Comparison of ENCODE assay signal across 23 mouse cellular contexts in the genomic region with DNA sequence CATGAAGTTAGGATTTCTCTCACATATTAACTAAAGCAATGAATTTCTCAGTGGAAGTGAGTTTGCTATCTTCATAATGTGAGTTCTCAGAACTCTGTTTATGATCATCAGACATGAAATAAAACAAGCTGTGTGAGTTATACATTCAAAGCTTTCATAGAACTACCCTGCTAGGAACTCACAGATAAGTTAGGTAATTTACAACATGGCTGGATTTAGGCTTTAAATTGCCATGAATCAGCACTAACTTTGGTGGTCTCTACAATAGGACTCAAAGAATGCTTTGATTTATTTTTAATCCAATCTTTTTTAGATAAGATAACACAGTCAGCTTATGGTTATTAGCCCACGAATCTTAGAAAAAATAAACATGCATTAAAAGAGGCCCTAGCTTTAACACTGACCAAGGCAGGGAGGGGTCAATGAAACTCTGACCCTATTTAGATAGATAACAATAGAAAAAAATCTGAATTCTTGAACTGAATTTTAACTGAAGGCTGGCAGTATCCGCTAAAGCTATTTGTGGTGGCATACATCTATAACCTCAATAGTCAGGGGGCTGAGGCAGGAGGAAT. TPM values are rescaled to one million over a fixed set of nuclear protein-coding genes. Genes with fewer than 3 reads are reported as not detected.
DNase-seq lines count a peak whose midpoint lies in the region; ATAC-seq lines count a peak whose summit lies in the region.
"Had no signal": no experiment of that assay in that cellular context is flagged by ENCODE, and none has a peak within 500 bp of the region (broad histone marks: within the 10 kb centered on the region; RNA-seq: fewer than 3 reads in every experiment).

No protein-coding gene starts in this region.

- WGBS in midbrain, embryonic 11.5 days: 95% methylated on average over 2 of the region's 2 CpGs
- 91% methylated on average over 2 of the region's 2 CpGs for WGBS in midbrain, embryonic 16.5 days
- WGBS in intestine, embryonic 16.5 days: 65% methylated on average over 2 of the region's 2 CpGs

- H3K27me3 ChIP-seq in midbrain, embryonic 11.5 days (ENCODE audit: control insufficient read depth, insufficient read depth, low read length): no peaks in the 10 kb centered on the region
- no peaks in the 10 kb centered on the region for H3K27me3 ChIP-seq in midbrain, embryonic 16.5 days (ENCODE audit: control insufficient read depth, insufficient read depth, low read depth, low read length)
- H3K27me3 ChIP-seq in intestine, embryonic 16.5 days (replicated peaks; ENCODE audit: control insufficient read depth, insufficient read depth, low read length): no peaks in the 10 kb centered on the region
- H3K27me3 ChIP-seq: CH12.LX; embryonic facial prominence, embryonic 12.5 days; forebrain, embryonic 13.5 days; forebrain, embryonic 15.5 days; Patski had no signal

- H3K9ac ChIP-seq in midbrain, embryonic 11.5 days (ENCODE audit: low read length): no peak overlapping the region
- H3K9ac ChIP-seq in midbrain, embryonic 16.5 days (ENCODE audit: low read depth, low read length): no peak overlapping the region
- no peak overlapping the region for H3K9ac ChIP-seq in intestine, embryonic 16.5 days (ENCODE audit: low read depth, low read length)
- H3K9ac ChIP-seq: embryonic facial prominence, embryonic 12.5 days; forebrain, embryonic 13.5 days; forebrain, embryonic 15.5 days had no signal

- no peaks in the 10 kb centered on the region for H3K9me3 ChIP-seq in midbrain, embryonic 11.5 days (ENCODE audit: control insufficient read depth, low read length)
- H3K9me3 ChIP-seq in midbrain, embryonic 16.5 days (replicated peaks; ENCODE audit: control insufficient read depth, low read length, poor library complexity, severe bottlenecking): no peaks in the 10 kb centered on the region
- H3K9me3 ChIP-seq in intestine, embryonic 16.5 days (ENCODE audit: control insufficient read depth, low read length): no peaks in the 10 kb centered on the region
- H3K9me3 ChIP-seq: embryonic facial prominence, embryonic 10.5 days; embryonic facial prominence, embryonic 12.5 days; forebrain, embryonic 13.5 days; forebrain, embryonic 15.5 days; G1E had no signal

- no peaks in the 10 kb centered on the region for H3K4me1 ChIP-seq in midbrain, embryonic 11.5 days (ENCODE audit: control insufficient read depth, insufficient read depth, low read length)
- no peaks in the 10 kb centered on the region for H3K4me1 ChIP-seq in midbrain, embryonic 16.5 days (ENCODE audit: control insufficient read depth, insufficient read depth, low read length)
- H3K4me1 ChIP-seq in intestine, embryonic 16.5 days (ENCODE audit: control insufficient read depth, insufficient read depth, low read length): no peaks in the 10 kb centered on the region
- H3K4me1 ChIP-seq: embryonic facial prominence, embryonic 10.5 days; embryonic facial prominence, embryonic 12.5 days; forebrain, embryonic 13.5 days; forebrain, embryonic 15.5 days had no signal

- DNase-seq in midbrain, embryonic 11.5 days (ENCODE audit: low spot score, missing footprints): peak; percentile 41
- no peak for DNase-seq in urinary bladder, adult 2 months (ENCODE audit: low spot score)
- DNase-seq in layer of hippocampus, postnatal 14 days (ENCODE audit: low spot score in 2 of 2): no peak
- DNase-seq: adrenal gland, adult 8-10 months; adrenal gland, postnatal 14 days; adrenal gland, postnatal 36 days; B cell, adult 2 months; cerebellum, adult 11-12 months; cerebellum, adult 2 months; cerebellum, adult 9-10 months; cerebellum, postnatal 10 days; cerebellum, postnatal 25 days had no signal

- no peak overlapping the region for H3K4me3 ChIP-seq in midbrain, embryonic 11.5 days (ENCODE audit: low read depth, low read length)
- H3K4me3 ChIP-seq in midbrain, embryonic 16.5 days (ENCODE audit: low read depth, low read length): no peak overlapping the region
- no peak overlapping the region for H3K4me3 ChIP-seq in intestine, embryonic 16.5 days (ENCODE audit: low read length)
- H3K4me3 ChIP-seq: embryonic facial prominence, embryonic 10.5 days; embryonic facial prominence, embryonic 12.5 days; forebrain, embryonic 13.5 days; forebrain, embryonic 15.5 days had no signal

- H3K4me2 ChIP-seq in midbrain, embryonic 11.5 days: no peak overlapping the region
- no peak overlapping the region for H3K4me2 ChIP-seq in midbrain, embryonic 16.5 days (ENCODE audit: low read length)
- H3K4me2 ChIP-seq in intestine, embryonic 16.5 days (ENCODE audit: low read depth, low read length): no peak overlapping the region
- H3K4me2 ChIP-seq: embryonic facial prominence, embryonic 12.5 days; forebrain, embryonic 13.5 days; forebrain, embryonic 15.5 days had no signal

- H3K36me3 ChIP-seq in midbrain, embryonic 11.5 days (ENCODE audit: control insufficient read depth, insufficient read depth, low read length): no peaks in the 10 kb centered on the region
- H3K36me3 ChIP-seq in midbrain, embryonic 16.5 days (ENCODE audit: control insufficient read depth, insufficient read depth, low read length): peaks cover 2% of the 10 kb centered on the region; the same call in 1 of the 2 replicates
- H3K36me3 ChIP-seq in intestine, embryonic 16.5 days (ENCODE audit: control insufficient read depth, insufficient read depth, low read length): peaks cover 3% of the 10 kb centered on the region; the same call in 1 of the 2 replicates

- ATAC-seq in midbrain, embryonic 11.5 days (ENCODE audit: low FRiP score): no peak
- ATAC-seq in midbrain, embryonic 16.5 days: no peak
- ATAC-seq in intestine, embryonic 16.5 days: peak; percentile 70
- ATAC-seq: activated CD4-positive, CD25-positive, alpha-beta regulatory T cell, adult 4 months; CD4-positive, CD25-positive, alpha-beta regulatory T cell, adult 4 months; forebrain, embryonic 13.5 days; forebrain, embryonic 15.5 days; Patski had no signal

- no peak overlapping the region for H3K27ac ChIP-seq in midbrain, embryonic 11.5 days (ENCODE audit: low read depth, low read length)
- H3K27ac ChIP-seq in midbrain, embryonic 16.5 days (ENCODE audit: low read length): no peak overlapping the region
- H3K27ac ChIP-seq in intestine, embryonic 16.5 days (ENCODE audit: low read length): no peak overlapping the region
- H3K27ac ChIP-seq: embryonic facial prominence, embryonic 10.5 days; embryonic facial prominence, embryonic 12.5 days; forebrain, embryonic 13.5 days; forebrain, embryonic 15.5 days had no signal

RNA-seq across cellular contexts. Expression of a gene that starts 13.3 kb away (rescaled TPM):
- 11.0 and 13.9 TPM in 2 replicates for polyA plus RNA-seq in midbrain, embryonic 11.5 days (2014; fragmentation: Nextera tagmentation; extraction: Ambion mirVana)
- 16.4 and 22.1 TPM in 2 replicates for polyA plus RNA-seq in midbrain, embryonic 16.5 days (2015; fragmentation: Nextera tagmentation; extraction: Ambion mirVana)
- 21.5 and 25.7 TPM in 2 replicates for polyA plus RNA-seq in intestine, embryonic 16.5 days (2015; fragmentation: Nextera tagmentation; extraction: Ambion mirVana)
- 12.0 and 13.7 TPM in 2 replicates for polyA plus RNA-seq in urinary bladder, adult 2 months (2012; rRNA removed)
- 10 to 100 TPM; 26.8 to 27.5 TPM for total RNA-seq in layer of hippocampus, postnatal 14 days (2021)

RNA-seq across cellular contexts. Expression of a gene that starts 58.3 kb away (rescaled TPM):
- polyA plus RNA-seq in midbrain, embryonic 11.5 days (2014; fragmentation: Nextera tagmentation; extraction: Ambion mirVana): 17.7 and 19.2 TPM in 2 replicates
- 13.5 and 13.6 TPM in 2 replicates for polyA plus RNA-seq in midbrain, embryonic 16.5 days (2015; fragmentation: Nextera tagmentation; extraction: Ambion mirVana)
- 13.1 and 14.0 TPM in 2 replicates for polyA plus RNA-seq in intestine, embryonic 16.5 days (2015; fragmentation: Nextera tagmentation; extraction: Ambion mirVana)
- 17.4 and 17.6 TPM in 2 replicates for polyA plus RNA-seq in urinary bladder, adult 2 months (2012; rRNA removed)
- 10 to 100 TPM; 18.6 to 18.7 TPM for total RNA-seq in layer of hippocampus, postnatal 14 days (2021)
